Mouse (Mus musculus): Measurements from ENCODE around the gene Yju2. TPM values are rescaled to one million over a fixed set of nuclear protein-coding genes. Genes with fewer than 3 reads are reported as not detected.
A peak's percentile ranks its signal among the peaks of the same experiment; 100 is the strongest.
"Not testable (repeated sequence)": the region's sequence is repeated elsewhere in the genome, so short reads cannot be mapped to it uniquely, and the experiment has no call there.

The Yju2 gene
- polyA plus RNA-seq (2015; fragmentation: Nextera tagmentation; extraction: Ambion mirVana): 7.2 and 9.7 TPM in 2 replicates

DNA sequence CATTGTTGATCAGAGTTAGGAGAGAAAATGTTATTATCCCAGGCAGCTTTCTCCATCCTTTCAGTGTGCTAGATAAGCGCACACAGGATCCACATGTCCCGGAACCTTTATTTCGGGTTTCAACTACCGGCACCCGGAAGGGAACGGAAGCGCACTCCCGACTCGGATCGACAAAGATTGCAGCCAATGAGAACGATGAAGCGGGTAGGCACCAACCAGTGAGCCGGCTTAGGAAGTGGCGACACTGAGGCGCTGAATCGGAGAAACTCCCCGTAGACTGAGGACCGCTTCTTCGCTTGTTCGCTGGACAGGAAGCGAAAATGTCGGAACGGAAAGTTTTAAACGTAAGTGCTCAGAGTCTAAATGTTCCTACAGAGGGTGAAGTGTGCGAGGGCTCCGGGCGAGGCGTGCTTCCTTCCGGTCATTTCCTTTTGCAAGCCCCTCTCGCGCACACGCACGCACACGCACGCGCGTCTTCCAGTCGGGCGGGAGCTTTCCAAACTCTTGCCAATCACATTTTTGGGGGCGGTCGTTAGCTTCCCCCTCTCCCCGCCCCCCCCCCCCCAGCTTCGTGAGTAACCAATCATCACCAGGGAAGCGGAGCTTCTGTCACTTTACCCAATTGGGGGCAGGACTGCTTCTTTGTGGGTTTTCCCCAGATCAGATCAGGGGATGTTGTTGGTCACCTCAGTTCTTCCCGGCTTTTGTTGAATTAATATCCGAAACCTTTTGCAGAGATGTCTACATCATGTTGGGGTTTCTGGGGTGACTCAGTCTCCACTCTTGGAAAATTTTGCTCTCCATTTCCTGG, at the start of gene Yju2:
Yju2 (plus strand) TSS at position 182 of the 811 bp plus-strand sequence.
- under 1% methylated on average over 46 of the region's 46 CpGs for WGBS (ENCODE audit: insufficient replicate concordance)
- H3K27me3 ChIP-seq: peaks cover 6% of the 10 kb centered on the region; the same call in 1 of the 2 replicates
- H3K9me3 ChIP-seq (replicated peaks): no peaks in the 10 kb centered on the region
- ATAC-seq (ENCODE audit: insufficient read depth): peak; percentile 90
- peak within 1 kb of the TSS; percentile 78 for H3K4me3 ChIP-seq (replicated peaks)
- H3K36me3 ChIP-seq (replicated peaks): peaks cover 22% of the 10 kb centered on the region
- peaks cover 53% of the 10 kb centered on the region for H3K4me1 ChIP-seq (replicated peaks)
- H3K9ac ChIP-seq: peak within 1 kb of the TSS; percentile 65
- H3K27ac ChIP-seq (replicated peaks): peak within 1 kb of the TSS; percentile 95
- H3K4me2 ChIP-seq: peak within 1 kb of the TSS; percentile 75

GRCm38 (mm10) chr17:55931553-55932502, 27.1 kb upstream of the Yju2 start:
- peak overlapping the region; percentile 72 for H3K4me3 ChIP-seq (replicated peaks)
- 0 out of 2 replicates have a peak, but pooled peaks cover 4% of the 10 kb centered on the region for H3K9me3 ChIP-seq (replicated peaks)
- H3K4me2 ChIP-seq: peak overlapping the region; percentile 87
- H3K4me1 ChIP-seq (replicated peaks): peaks cover 32% of the 10 kb centered on the region
- peak; percentile 83 for ATAC-seq (ENCODE audit: insufficient read depth)
- peak overlapping the region; percentile 88 for H3K27ac ChIP-seq (replicated peaks)
- peak overlapping the region; percentile 74 for H3K9ac ChIP-seq
- no peaks in the 10 kb centered on the region for H3K27me3 ChIP-seq
- H3K36me3 ChIP-seq (replicated peaks): peaks cover 12% of the 10 kb centered on the region
- WGBS (ENCODE audit: insufficient replicate concordance): 1% methylated on average over 33 of the region's 33 CpGs

DNA sequence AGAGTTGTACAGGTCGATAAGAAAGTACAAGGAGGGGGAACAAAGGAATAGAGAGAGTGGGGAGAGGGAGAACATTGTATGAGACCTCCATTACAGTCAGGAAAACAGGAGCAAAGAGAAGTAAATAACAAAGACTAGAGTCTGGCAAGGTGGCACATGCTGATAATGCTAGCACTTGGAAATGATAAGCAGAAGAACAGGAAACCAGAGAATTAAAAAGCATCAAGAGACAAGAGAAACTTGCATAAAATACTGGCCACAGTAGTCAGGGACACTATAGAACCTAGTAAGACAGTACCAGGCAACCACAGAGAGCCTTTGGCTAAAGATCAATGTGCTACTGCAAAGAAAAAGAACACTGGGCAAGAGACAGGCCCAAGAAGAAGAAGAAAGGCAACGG, 26.3 kb upstream of the Yju2 start:
- Histone ChIP-seq H3K4me2 (peak overlapping the region; percentile 87), H3K9ac (peak overlapping the region; percentile 69), H3K36me3 (replicated peaks) (peaks cover 12% of the 10 kb centered on the region), H3K27me3 (no peaks in the 10 kb centered on the region), H3K9me3 (replicated peaks) (0 out of 2 replicates have a peak, but pooled peaks cover 4% of the 10 kb centered on the region), H3K4me3 (replicated peaks) (peak overlapping the region; percentile 72), H3K4me1 (replicated peaks) (peaks cover 32% of the 10 kb centered on the region), H3K27ac (replicated peaks) (peak overlapping the region; percentile 88)
- 20% methylated on average over 2 of the region's 2 CpGs for WGBS (ENCODE audit: insufficient replicate concordance)
- ATAC-seq (ENCODE audit: insufficient read depth): peak; percentile 64

- ATAC-seq (ENCODE audit: insufficient read depth): no peak; the same call in 1 of the 2 replicates
- H3K9ac ChIP-seq: peak overlapping the region; percentile 69
- WGBS (ENCODE audit: insufficient replicate concordance): 78% methylated on average over 15 of the region's 15 CpGs
These were observed 25.7 kb upstream of the Yju2 start for GRCm38 (mm10) chr17:55933191-55933590.

GRCm38 (mm10) chr17:55944387-55944865, 14.5 kb upstream of the Yju2 start:
- peak overlapping the region; percentile 67 for H3K4me3 ChIP-seq (replicated peaks)
- not testable (repeated sequence) for H3K27me3 ChIP-seq; H3K9me3 ChIP-seq (replicated peaks); ATAC-seq (ENCODE audit: insufficient read depth)
- peak overlapping the region; percentile 66; the same call in 1 of the 2 replicates for H3K9ac ChIP-seq
- H3K4me2 ChIP-seq: peak overlapping the region; percentile 82
- H3K4me1 ChIP-seq (replicated peaks): peaks cover 25% of the 10 kb centered on the region
- peak overlapping the region; percentile 93 for H3K27ac ChIP-seq (replicated peaks)
- peaks cover 12% of the 10 kb centered on the region for H3K36me3 ChIP-seq (replicated peaks)
- 36% methylated on average over 10 of the region's 10 CpGs for WGBS (ENCODE audit: insufficient replicate concordance)

More at GRCm38 (mm10) chr17:55933191-55933590, 25.7 kb upstream of the Yju2 start:
- Histone ChIP-seq H3K27me3 (no peaks in the 10 kb centered on the region), H3K4me1 (replicated peaks) (peaks cover 32% of the 10 kb centered on the region), H3K4me3 (replicated peaks) (peak overlapping the region; percentile 72), H3K4me2 (peak overlapping the region; percentile 87), H3K36me3 (replicated peaks) (peaks cover 14% of the 10 kb centered on the region), H3K9me3 (replicated peaks) (0 out of 2 replicates have a peak, but pooled peaks cover 4% of the 10 kb centered on the region), H3K27ac (replicated peaks) (peak overlapping the region; percentile 88)

DNA sequence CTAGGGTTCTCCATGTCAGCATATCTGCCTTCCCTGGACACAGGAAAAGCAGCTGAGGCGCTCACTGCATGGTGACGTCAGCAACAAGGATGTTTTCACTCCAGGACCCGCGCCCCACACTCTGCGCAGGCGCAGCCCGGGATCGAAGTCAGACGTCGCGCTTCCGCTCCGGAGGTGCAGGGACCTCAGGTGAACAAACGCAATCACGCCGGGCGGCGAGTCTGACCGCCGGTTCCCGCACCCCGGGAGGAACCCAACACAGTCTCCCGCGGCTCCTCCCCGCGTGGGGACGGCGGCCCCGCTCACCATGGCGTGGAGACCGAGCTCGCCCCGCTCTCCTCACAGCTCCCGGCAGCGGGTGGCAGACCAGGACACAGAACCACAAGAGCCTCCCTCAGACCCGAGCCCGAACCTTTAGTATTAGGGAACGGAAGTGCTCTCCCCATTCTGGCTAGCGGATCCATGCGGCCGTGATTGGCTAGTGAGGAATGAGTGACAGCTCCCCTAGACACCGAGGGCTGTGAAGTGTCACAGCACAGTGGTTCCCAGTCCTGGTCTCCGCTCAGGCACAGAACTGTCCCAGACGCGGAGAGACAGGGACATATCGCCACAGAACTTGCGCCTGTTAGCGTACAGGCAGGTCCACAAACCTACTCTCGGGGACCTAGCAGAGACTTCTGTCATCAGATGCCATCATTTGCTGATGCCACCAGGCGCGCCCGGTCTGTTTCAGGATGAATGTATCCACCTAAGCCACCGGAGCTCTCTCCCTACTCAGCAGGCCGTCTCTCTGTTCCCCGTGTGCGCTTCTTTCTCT, 13.8 kb upstream of the Yju2 start:
- Histone ChIP-seq H3K9ac (peak overlapping the region; percentile 66), H3K4me2 (peak overlapping the region; percentile 82), H3K4me3 (replicated peaks) (peak overlapping the region; percentile 67), H3K4me1 (replicated peaks) (peaks cover 25% of the 10 kb centered on the region), H3K27ac (replicated peaks) (peak overlapping the region; percentile 93)
- H3K27me3 ChIP-seq; H3K36me3 ChIP-seq (replicated peaks); H3K9me3 ChIP-seq (replicated peaks): not testable (repeated sequence)
- peak; percentile 95 for ATAC-seq (ENCODE audit: insufficient read depth)
- under 1% methylated on average over 56 of the region's 56 CpGs for WGBS (ENCODE audit: insufficient replicate concordance)

GRCm38 (mm10) chr17:55945696-55946095, 13.2 kb upstream of the Yju2 start:
- peak overlapping the region; percentile 67 for H3K4me3 ChIP-seq (replicated peaks)
- no peak for ATAC-seq (ENCODE audit: insufficient read depth)
- 30% methylated on average over 5 of the region's 5 CpGs for WGBS (ENCODE audit: insufficient replicate concordance)

GRCm38 (mm10) chr17:55948647-55949046, 10.3 kb upstream of the Yju2 start:
- Histone ChIP-seq H3K27me3 (no peaks in the 10 kb centered on the region), H3K4me3 (replicated peaks) (no peak overlapping the region), H3K36me3 (replicated peaks) (no peaks in the 10 kb centered on the region), H3K9ac (no peak overlapping the region), H3K4me2 (no peak overlapping the region), H3K4me1 (replicated peaks) (peaks cover 19% of the 10 kb centered on the region), H3K27ac (replicated peaks) (no peak overlapping the region), H3K9me3 (replicated peaks) (no peaks in the 10 kb centered on the region)
- ATAC-seq (ENCODE audit: insufficient read depth): no peak
- WGBS (ENCODE audit: insufficient replicate concordance): 70% methylated on average over 4 of the region's 4 CpGs

More at GRCm38 (mm10) chr17:55945696-55946095, 13.2 kb upstream of the Yju2 start:
- H3K9ac ChIP-seq: peak overlapping the region; percentile 66
- H3K4me1 ChIP-seq (replicated peaks): peaks cover 25% of the 10 kb centered on the region
- H3K4me2 ChIP-seq: peak overlapping the region; percentile 82
- peaks cover 3% of the 10 kb centered on the region; the same call in 1 of the 2 replicates for H3K36me3 ChIP-seq (replicated peaks)
- no peaks in the 10 kb centered on the region for H3K9me3 ChIP-seq (replicated peaks)
- no peaks in the 10 kb centered on the region for H3K27me3 ChIP-seq
- H3K27ac ChIP-seq (replicated peaks): peak overlapping the region; percentile 93

- WGBS (ENCODE audit: insufficient replicate concordance): 59% methylated on average over 2 of the region's 2 CpGs
- H3K9ac ChIP-seq: no peak within 1 kb of the TSS
- H3K27ac ChIP-seq (replicated peaks): no peak within 1 kb of the TSS
- peaks cover 4% of the 10 kb centered on the region; the same call in 1 of the 2 replicates for H3K27me3 ChIP-seq
- no peaks in the 10 kb centered on the region for H3K9me3 ChIP-seq (replicated peaks)
- H3K36me3 ChIP-seq (replicated peaks): no peaks in the 10 kb centered on the region
- peaks cover 15% of the 10 kb centered on the region for H3K4me1 ChIP-seq (replicated peaks)
- ATAC-seq (ENCODE audit: insufficient read depth): no peak
- H3K4me3 ChIP-seq (replicated peaks): no peak within 1 kb of the TSS
- H3K4me2 ChIP-seq: no peak within 1 kb of the TSS
These were observed 9.5 kb upstream of the Yju2 start, which contains the start of gene Zfp119b for GRCm38 (mm10) chr17:55949400-55949799. Gene Zfp119b (minus strand): TSS chr17:55949500.

GRCm38 (mm10) chr17:55950601-55951000, 8.3 kb upstream of the Yju2 start:
- no peak overlapping the region for H3K9ac ChIP-seq
- peaks cover 15% of the 10 kb centered on the region for H3K4me1 ChIP-seq (replicated peaks)
- no peaks in the 10 kb centered on the region for H3K36me3 ChIP-seq (replicated peaks)
- H3K27ac ChIP-seq (replicated peaks): no peak overlapping the region
- H3K9me3 ChIP-seq (replicated peaks): no peaks in the 10 kb centered on the region
- 71% methylated on average over 9 of the region's 9 CpGs for WGBS (ENCODE audit: insufficient replicate concordance)
- no peak for ATAC-seq (ENCODE audit: insufficient read depth)
- H3K27me3 ChIP-seq: peaks cover 8% of the 10 kb centered on the region; the same call in 1 of the 2 replicates
- no peak overlapping the region for H3K4me2 ChIP-seq
- H3K4me3 ChIP-seq (replicated peaks): no peak overlapping the region

All from liver, embryonic 15.5 days (tissue).